Mouse (Mus musculus) lung, postnatal 0 days (tissue): Measurements from ENCODE around the gene Glt6d1.

ENCODE experiments used
- CTCF ChIP-seq: IDR thresholded peaks from 2 replicates; pipeline ENCODE4 v1.5.1; 2016; ENCODE audit warnings: antibody characterized with exemption, mild to moderate bottlenecking
- EP300 ChIP-seq: IDR thresholded peaks from 2 replicates; pipeline ENCODE4 v1.6.1; 2016; ENCODE audit warnings: antibody characterized with exemption, mild to moderate bottlenecking, control low read depth

DNA sequence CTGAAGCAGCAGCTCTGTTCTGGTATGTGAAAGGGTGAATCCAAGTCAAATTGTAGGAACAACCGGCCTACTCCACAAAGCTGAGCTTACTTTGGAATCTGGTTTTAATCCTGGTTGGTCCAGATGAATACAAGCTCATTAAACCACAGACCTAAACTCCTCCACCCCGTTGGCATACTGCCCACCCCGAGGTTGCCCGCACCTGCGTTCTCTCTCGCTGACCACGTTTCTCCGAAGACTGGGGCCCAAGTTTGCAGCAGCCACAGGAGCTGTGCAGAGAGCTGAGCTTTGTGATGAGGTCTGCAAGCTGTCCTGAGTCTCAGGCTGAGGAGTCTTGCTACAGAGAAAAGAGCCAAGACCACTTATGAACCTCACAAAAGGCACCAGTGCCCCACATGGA, 30.9 kb upstream of the Glt6d1 start:
- TF ChIP-seq CTCF (no peak), EP300 (no peak)
